Mouse (Mus musculus) intestine, postnatal 0 days (tissue): ENCODE measurements around the gene Pla2g4e. TPM values are rescaled to one million over a fixed set of nuclear protein-coding genes. Genes with fewer than 3 reads are reported as not detected.
A peak's percentile ranks its signal among the peaks of the same experiment; 100 is the strongest.
"Not testable (repeated sequence)": the region's sequence is repeated elsewhere in the genome, so short reads cannot be mapped to it uniquely, and the experiment has no call there.

ENCODE experiments used
- ATAC-seq: fragments of 200-750 bp; cut with Nextera tagmentation; 2 replicates; pipeline ENCODE4 v1.8.0; 2017; ENCODE audit warnings: mild to moderate bottlenecking, moderate TSS enrichment, moderate library complexity
- H3K27ac ChIP-seq: fragments of 300-500 bp; sonication (generic); 2 replicates; pipeline ENCODE4 v1.5.1; 2014; ENCODE audit warnings: mild to moderate bottlenecking, low read depth, low read length, moderate library complexity
- H3K27me3 ChIP-seq: fragments of 300-500 bp; sonication (generic); replicated peaks from 2 replicates; pipeline ENCODE4 v1.6.1; 2014; ENCODE audit warnings: low read length, mixed read lengths; ENCODE audit not compliant: control insufficient read depth, insufficient read depth
- H3K36me3 ChIP-seq: fragments of 300-500 bp; sonication (generic); 2 replicates; pipeline ENCODE4 v1.6.1; 2014; ENCODE audit warnings: mild to moderate bottlenecking, moderate library complexity; ENCODE audit not compliant: control insufficient read depth, insufficient read depth
- H3K4me1 ChIP-seq: fragments of 300-500 bp; sonication (generic); replicated peaks from 2 replicates; pipeline ENCODE4 v1.6.1; 2014; ENCODE audit warnings: antibody characterized with exemption, low read length, mixed read lengths; ENCODE audit not compliant: control insufficient read depth, insufficient read depth
- H3K4me2 ChIP-seq: fragments of 300-500 bp; sonication (generic); replicated peaks from 2 replicates; pipeline ENCODE4 v1.6.1; 2014; ENCODE audit warnings: low read depth, mild to moderate bottlenecking, moderate library complexity
- H3K4me3 ChIP-seq: fragments of 300-500 bp; sonication (generic); 2 replicates; pipeline ENCODE4 v1.5.1; 2014; ENCODE audit warnings: low read depth, low read length
- H3K9ac ChIP-seq: fragments of 300-500 bp; sonication (generic); 2 replicates; pipeline ENCODE4 v1.6.1; 2014; ENCODE audit warnings: mild to moderate bottlenecking, low read depth, low read length
- H3K9me3 ChIP-seq: fragments of 300-500 bp; sonication (generic); 2 replicates; pipeline ENCODE4 v1.6.1; 2016; ENCODE audit warnings: mixed run types; ENCODE audit not compliant: control insufficient read depth
- CTCF ChIP-seq: sonication (generic); IDR thresholded peaks from 2 replicates; pipeline ENCODE4 v1.5.1; 2016; ENCODE audit warnings: low read depth, mild to moderate bottlenecking, control low read depth, antibody characterized with exemption, moderate library complexity
- WGBS: fragments of 180-500 bp; shearing (Covaris S2); extraction: QIAGEN DNeasy Blood & Tissue Kit; methylation state at CpG from one replicate; pipeline ENCODE4 v1.1.7; 2014; 5-methylcytosine and 5-hydroxymethylcytosine counted together
- polyA plus RNA-seq: library from polyadenylated mRNA; unstranded; fragments of >200 nt; fragmentation: Nextera tagmentation; extraction: Ambion mirVana; gene quantifications from 2 replicates; pipeline ENCODE4 v1.2.1, GENCODE M21; 2015

The Pla2g4e gene
- polyA plus RNA-seq, 1 experiment from 2014 or later, result 0.08 TPM

DNA sequence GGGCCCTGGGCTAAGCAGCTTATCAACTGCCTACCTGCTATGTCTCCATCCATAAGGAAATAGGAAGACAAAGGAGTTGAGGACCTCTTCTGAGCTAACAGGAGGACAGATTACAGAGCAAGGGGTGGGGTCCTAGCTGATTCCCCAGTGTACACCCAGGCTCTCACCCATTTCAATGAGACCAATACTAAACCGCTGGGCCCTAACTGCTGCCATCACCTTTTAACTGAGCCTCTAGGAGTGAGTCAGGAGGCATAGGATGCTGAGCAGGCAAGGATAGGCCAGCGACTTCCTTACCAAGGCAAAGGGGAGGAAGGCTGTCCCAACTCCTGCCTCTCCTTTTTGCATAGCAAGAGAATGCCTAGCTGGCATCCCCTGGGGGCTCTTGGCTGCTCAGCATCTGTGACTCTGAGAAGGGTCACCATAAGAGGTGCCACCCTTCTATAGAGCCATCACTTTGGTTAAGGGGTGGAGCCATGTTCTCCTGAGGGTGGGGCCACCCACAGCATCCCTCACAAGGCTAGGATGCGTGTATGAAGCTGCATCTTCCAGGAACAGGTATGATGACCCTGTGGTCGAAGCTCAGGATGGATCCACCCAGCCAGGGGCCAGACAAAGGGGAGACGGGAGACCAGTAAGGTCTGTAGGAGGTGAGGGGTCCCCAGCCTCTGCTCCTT is 2.2 kb downstream of the Pla2g4e start:
- H3K4me3 ChIP-seq, result no peak overlapping the region
- H3K4me1 ChIP-seq, result no peaks in the 10 kb centered on the region
- H3K4me2 ChIP-seq, result no peak overlapping the region
- ATAC-seq, result no peak
- 73% methylated on average over 5 of the region's 5 CpGs for WGBS
- H3K27me3 ChIP-seq, result peaks cover 13% of the 10 kb centered on the region; the same call in 1 of the 2 replicates
- no peak overlapping the region for H3K27ac ChIP-seq
- no peaks in the 10 kb centered on the region for H3K9me3 ChIP-seq
- H3K9ac ChIP-seq, result no peak overlapping the region
- no peak for TF ChIP-seq CTCF
- H3K36me3 ChIP-seq, result no peaks in the 10 kb centered on the region

DNA sequence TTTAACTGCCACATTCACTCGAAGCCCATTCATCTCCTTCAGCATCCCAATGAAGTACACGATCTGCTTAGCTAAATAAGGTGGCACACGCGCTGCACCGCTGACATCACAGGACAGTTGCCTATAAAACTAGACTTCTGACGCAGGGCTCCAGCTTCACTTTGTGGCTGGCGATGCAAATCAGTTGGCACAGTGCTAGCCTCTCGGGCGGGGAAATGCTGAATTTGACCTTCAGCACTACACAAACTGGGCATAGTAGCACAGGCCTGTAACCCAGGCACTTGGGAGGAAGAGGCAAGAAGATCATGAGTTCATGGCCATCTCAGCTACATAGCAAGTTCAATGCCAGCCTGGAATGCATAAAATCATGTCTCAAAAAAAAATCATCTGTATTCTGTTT is 6.4 kb downstream of the Pla2g4e start:
- H3K27ac ChIP-seq, H3K36me3 ChIP-seq, H3K4me1 ChIP-seq, H3K9ac ChIP-seq, H3K9me3 ChIP-seq, ATAC-seq, H3K4me3 ChIP-seq, H3K4me2 ChIP-seq, H3K27me3 ChIP-seq: not testable (repeated sequence)
- WGBS, result 75% methylated on average over 6 of the region's 9 CpGs

DNA sequence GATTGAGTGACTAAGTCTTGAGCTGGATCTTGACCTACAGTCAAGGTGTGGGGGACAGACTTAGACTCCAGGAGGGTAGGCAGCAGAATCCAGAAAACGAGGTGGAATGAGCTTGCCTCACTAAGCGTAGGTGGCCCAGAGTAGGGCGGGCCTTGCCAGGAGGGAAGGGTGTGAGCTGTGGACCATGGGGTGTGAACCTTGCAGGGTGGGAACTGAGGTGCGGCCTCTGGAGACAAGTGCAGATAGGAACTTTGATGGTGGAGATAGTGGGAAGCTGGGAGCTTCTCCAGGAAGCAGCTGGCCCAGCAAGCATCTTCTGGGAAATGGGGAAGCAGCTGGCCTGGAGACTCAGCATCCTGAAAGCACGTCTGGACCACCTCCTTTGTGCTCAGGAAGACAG is 7.4 kb downstream of the Pla2g4e start:
- Histone ChIP-seq H3K9ac (no peak overlapping the region), H3K4me2 (no peak overlapping the region), H3K36me3 (no peaks in the 10 kb centered on the region), H3K9me3 (no peaks in the 10 kb centered on the region), H3K4me1 (no peaks in the 10 kb centered on the region), H3K27me3 (no peaks in the 10 kb centered on the region), H3K27ac (no peak overlapping the region), H3K4me3 (no peak overlapping the region)
- TF ChIP-seq CTCF, result no peak
- ATAC-seq, result no peak
- WGBS, result 56% methylated on average over 5 of the region's 5 CpGs

DNA sequence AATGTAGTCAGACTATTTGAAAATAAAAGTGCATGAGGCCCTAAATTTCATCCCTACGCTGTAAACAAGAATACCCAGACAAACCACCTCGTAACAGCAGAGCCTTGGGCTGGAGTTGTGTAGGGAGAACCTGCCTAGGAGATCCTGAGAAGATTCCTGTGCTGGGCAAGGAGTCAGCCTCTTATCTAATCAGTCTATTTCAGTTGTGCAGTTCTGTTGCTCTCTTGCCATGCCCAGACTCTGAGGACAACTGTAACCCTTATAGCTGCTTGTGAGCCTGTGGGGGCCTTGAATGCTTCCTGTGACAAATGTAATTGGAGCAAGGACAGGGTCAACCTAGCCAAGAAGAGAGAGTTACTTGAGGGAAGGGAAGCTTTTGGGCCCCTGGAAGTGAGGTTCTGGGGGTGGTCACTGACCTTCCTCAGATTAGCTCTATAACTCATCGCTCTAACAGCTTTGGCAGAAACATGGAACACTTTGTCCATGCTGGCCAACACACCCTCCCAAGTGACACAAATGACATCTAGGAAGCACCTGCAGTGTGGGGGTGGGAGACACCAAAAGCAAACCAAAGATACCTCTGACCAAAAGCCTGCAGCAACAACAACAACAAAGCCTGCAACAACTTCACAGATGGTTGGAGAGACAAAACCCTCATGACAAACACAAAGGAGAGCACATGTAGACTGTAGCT is 9.0 kb downstream of the Pla2g4e start:
- Histone ChIP-seq H3K4me3 (no peak overlapping the region), H3K36me3 (no peaks in the 10 kb centered on the region), H3K4me1 (no peaks in the 10 kb centered on the region), H3K9ac (no peak overlapping the region), H3K27me3 (no peaks in the 10 kb centered on the region), H3K9me3 (no peaks in the 10 kb centered on the region), H3K27ac (no peak overlapping the region), H3K4me2 (no peak overlapping the region)
- 74% methylated on average over 3 of the region's 3 CpGs for WGBS
- no peak for TF ChIP-seq CTCF
- no peak for ATAC-seq

DNA sequence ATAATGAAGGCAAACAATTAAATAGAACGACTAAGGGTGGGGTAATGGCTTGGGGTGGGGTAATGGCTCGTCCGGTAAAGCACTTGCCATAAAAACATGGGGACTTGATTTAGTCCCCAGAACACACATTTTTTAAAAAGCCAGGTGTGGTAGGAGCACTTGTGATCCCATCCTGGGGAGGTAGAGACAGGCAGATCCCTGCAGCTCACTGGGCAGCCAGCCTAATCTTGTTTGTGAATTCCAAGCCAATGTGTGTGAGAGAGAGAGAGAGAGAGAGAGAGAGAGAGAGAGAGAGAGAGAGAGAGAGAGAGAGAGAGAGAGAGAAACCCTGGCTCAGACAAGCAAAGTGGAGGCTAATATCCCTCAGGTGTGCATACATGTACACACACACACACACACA is 9.8 kb downstream of the Pla2g4e start:
- Histone ChIP-seq H3K9ac (no peak overlapping the region), H3K4me2 (no peak overlapping the region), H3K36me3 (no peaks in the 10 kb centered on the region), H3K27me3 (no peaks in the 10 kb centered on the region), H3K4me1 (no peaks in the 10 kb centered on the region), H3K9me3 (no peaks in the 10 kb centered on the region), H3K4me3 (no peak overlapping the region), H3K27ac (no peak overlapping the region)
- no peak for TF ChIP-seq CTCF
- 44% methylated on average over 3 of the region's 3 CpGs for WGBS
- ATAC-seq, result no peak

DNA sequence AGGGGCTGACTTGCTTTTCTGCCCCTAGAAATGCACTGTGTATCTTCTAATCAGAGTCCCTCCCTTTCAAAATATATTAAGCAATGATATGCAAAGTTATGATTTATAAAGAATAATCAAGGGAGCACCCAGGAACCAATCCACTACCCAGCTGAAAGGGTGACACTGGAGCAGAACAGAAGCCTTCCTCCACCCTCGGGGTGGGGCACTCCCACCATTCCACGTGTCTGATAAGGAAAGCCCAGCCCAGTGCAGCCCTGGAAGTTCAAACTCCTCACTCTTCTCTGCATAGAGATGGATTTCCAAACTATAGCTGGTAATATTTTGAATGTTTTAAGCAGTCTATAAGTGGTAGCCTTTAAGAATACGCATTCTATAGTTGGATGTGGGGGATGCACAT is 13.5 kb downstream of the Pla2g4e start:
- H3K4me2 ChIP-seq, result no peak overlapping the region
- H3K4me1 ChIP-seq, result no peaks in the 10 kb centered on the region
- no peak overlapping the region for H3K27ac ChIP-seq
- no peaks in the 10 kb centered on the region for H3K27me3 ChIP-seq
- TF ChIP-seq CTCF, result no peak
- no peak overlapping the region for H3K4me3 ChIP-seq
- no peaks in the 10 kb centered on the region for H3K36me3 ChIP-seq
- H3K9me3 ChIP-seq, result no peaks in the 10 kb centered on the region
- no peak overlapping the region for H3K9ac ChIP-seq
- peak; percentile 45; the same call in 1 of the 2 replicates for ATAC-seq
- WGBS, result 43% methylated on average over 3 of the region's 3 CpGs
